Mouse (Mus musculus): Measurements from ENCODE around the gene Bex6. TPM values are rescaled to one million over a fixed set of nuclear protein-coding genes. Genes with fewer than 3 reads are reported as not detected.

The Bex6 gene
- polyA plus RNA-seq, 1 experiment from 2014 or later, result 0.63 TPM

DNA sequence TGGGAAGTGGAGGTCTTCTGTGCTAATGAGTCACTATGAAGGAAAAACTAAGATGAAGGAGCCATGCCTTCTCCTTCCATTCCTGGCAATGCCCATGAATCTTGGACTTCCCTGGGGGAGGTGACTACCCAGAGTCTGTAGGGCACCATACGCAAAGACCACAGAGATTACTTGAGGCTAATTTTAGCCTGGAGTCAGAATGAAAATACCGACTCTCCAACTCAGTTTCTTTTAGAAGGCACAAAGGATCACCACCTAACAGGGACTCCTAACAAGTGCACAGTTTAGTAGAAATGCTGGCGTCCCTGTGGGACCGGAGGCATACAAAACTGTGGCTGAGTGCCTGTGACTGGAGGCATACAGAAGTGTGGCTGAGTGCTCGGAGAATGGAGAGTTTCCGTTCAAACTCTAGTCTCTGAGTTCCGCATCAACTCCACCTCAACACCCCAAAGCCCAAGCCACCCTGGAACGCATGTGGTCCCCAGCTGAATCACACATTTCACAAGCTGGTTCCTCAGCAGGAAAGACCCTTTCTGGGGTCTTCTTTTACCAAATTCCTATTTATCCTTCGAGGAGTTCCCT lies 18.8 kb upstream of the Bex6 start:
- H3K27me3 ChIP-seq (ENCODE audit: insufficient read depth, poor library complexity, severe bottlenecking), result peaks cover 9% of the 10 kb centered on the region; the same call in 1 of the 2 replicates
- WGBS, result 75% methylated on average over 9 of the region's 9 CpGs
- no peak overlapping the region for H3K4me3 ChIP-seq
- H3K9me3 ChIP-seq, result no peaks in the 10 kb centered on the region
- H3K36me3 ChIP-seq, result no peaks in the 10 kb centered on the region
- peaks cover 12% of the 10 kb centered on the region for H3K4me1 ChIP-seq
- 0 out of 2 replicates have a peak overlapping the region, but pooled peaks have one; percentile 3 for H3K27ac ChIP-seq
- DNase-seq (ENCODE audit: low spot score), result no peak

DNA sequence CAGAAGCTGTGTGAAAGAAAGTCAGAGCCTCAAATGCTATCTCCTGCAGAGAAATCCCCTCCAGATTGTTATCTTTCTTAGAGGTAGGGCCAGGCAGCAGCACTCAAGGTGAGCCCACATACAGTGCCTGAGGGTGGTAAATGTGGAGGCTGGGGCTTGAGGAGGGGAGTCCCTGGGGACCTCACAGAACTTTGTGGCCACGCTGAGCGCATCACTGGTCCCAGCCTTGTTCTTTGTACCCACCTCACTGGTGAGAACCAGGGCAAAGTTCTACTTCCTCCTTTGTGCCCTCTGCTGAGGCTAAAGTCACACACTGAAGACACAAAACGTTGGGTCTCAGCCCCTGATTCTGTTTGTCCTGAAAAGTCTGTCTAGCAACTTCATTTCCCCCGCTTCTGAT lies 16.2 kb upstream of the Bex6 start:
- no peaks in the 10 kb centered on the region for H3K36me3 ChIP-seq
- H3K4me3 ChIP-seq, result no peak overlapping the region
- WGBS, result 68% methylated on average over 4 of the region's 4 CpGs
- no peaks in the 10 kb centered on the region for H3K9me3 ChIP-seq
- peaks cover 12% of the 10 kb centered on the region; the same call in 1 of the 2 replicates for H3K27me3 ChIP-seq (ENCODE audit: insufficient read depth, poor library complexity, severe bottlenecking)
- H3K27ac ChIP-seq, result no peak overlapping the region
- DNase-seq (ENCODE audit: low spot score), result no peak
- H3K4me1 ChIP-seq, result peaks cover 12% of the 10 kb centered on the region

DNA sequence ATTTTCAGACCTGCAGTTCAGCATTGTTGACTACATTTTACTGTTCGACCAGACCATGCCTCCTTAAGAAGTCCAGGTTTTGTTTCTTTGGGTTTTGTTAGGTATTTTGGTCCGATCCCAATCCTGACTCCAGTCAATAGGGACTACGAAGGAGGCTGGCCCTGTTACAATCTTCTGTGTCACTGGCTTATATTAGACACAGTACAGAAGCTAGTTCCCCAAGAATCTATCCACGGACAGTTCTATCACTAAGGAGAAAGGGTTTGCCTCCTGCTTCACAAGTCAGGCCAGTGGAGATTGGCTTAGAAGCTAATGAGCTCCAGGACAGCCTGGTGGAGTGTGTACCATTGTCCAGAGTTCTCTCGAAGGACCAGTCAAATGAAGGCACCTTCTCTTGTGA lies 15.7 kb upstream of the Bex6 start:
- no peaks in the 10 kb centered on the region for H3K36me3 ChIP-seq
- H3K4me3 ChIP-seq, result no peak overlapping the region
- H3K27ac ChIP-seq, result no peak overlapping the region
- no peak for DNase-seq (ENCODE audit: low spot score)
- WGBS, result 75% methylated on average over 5 of the region's 5 CpGs
- H3K27me3 ChIP-seq (ENCODE audit: insufficient read depth, poor library complexity, severe bottlenecking), result peaks cover 12% of the 10 kb centered on the region; the same call in 1 of the 2 replicates
- H3K9me3 ChIP-seq, result no peaks in the 10 kb centered on the region
- H3K4me1 ChIP-seq, result peaks cover 12% of the 10 kb centered on the region

DNA sequence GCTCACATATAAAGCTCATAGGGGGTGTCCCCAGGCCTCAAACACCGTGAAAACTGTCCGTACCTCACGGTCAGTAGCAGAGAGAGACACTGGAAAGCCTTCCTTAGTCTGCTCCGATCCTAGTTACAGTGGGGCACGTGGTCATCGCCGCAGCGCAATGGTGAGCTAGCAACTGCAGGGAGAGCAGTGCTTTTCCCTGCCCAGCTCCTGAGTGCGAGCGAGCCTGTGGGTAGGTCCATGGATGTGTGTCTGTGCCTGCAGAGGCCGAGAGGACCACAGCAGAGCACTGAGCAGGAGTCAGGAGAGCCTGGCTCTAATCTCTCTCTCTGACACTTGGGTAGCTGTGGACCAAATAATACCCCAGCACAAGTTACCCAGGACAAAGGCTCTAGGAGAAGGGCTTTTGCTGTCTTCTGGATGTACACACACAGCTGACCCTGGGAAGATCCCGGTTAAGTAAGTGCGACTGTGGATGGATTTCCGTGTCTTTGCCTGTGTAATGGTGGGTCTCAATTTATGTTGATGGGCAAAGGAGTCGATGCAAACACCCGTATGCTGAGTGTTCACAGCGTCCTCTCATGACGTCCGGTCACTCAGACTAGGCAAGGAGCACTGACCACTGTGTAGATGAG lies 15.1 kb upstream of the Bex6 start:
- peaks cover 12% of the 10 kb centered on the region for H3K4me1 ChIP-seq
- 65% methylated on average over 19 of the region's 19 CpGs for WGBS
- no peaks in the 10 kb centered on the region for H3K36me3 ChIP-seq
- DNase-seq (ENCODE audit: low spot score), result no peak
- peak overlapping the region; percentile 62 for H3K4me3 ChIP-seq
- peaks cover 12% of the 10 kb centered on the region; the same call in 1 of the 2 replicates for H3K27me3 ChIP-seq (ENCODE audit: insufficient read depth, poor library complexity, severe bottlenecking)
- H3K27ac ChIP-seq, result no peak overlapping the region
- no peaks in the 10 kb centered on the region for H3K9me3 ChIP-seq

DNA sequence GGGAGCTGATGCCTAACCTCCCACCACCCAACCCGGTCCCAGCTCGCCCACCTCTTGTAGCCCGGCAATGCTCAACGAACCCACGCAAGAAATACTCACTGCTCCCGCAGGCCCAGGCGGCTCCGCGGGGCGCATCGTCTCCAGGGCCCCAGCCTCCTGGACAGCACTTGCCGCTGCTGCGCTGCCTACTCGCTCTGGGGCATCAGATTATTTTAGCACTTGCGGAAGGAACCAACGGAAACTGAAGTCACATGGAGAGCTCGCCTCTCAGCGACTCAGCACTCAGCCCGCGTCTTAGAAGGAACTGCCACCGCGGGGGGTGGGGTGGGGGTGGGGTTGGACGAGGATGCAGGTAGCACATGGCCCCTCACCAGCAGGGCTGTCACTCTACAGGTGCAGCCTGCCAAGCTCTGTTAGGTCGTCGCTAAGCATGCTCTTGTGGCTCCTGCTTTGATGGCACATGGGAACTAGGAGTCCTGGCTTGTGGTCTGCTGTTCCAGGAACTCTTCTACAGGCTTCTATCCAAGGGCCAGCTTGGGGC lies 14.3 kb upstream of the Bex6 start, which contains the start of gene Nrros:
Nrros (minus strand) TSS at position 314 of the 541 bp plus-strand sequence.
- no peaks in the 10 kb centered on the region for H3K36me3 ChIP-seq
- 2% methylated on average over 25 of the region's 25 CpGs for WGBS
- no peaks in the 10 kb centered on the region for H3K9me3 ChIP-seq
- H3K27me3 ChIP-seq (ENCODE audit: insufficient read depth, poor library complexity, severe bottlenecking), result peaks cover 12% of the 10 kb centered on the region; the same call in 1 of the 2 replicates
- H3K4me3 ChIP-seq, result peak within 1 kb of the TSS; percentile 62
- peaks cover 12% of the 10 kb centered on the region for H3K4me1 ChIP-seq
- DNase-seq (ENCODE audit: low spot score), result peak; percentile 81
- H3K27ac ChIP-seq, result peak within 1 kb of the TSS; percentile 54

DNA sequence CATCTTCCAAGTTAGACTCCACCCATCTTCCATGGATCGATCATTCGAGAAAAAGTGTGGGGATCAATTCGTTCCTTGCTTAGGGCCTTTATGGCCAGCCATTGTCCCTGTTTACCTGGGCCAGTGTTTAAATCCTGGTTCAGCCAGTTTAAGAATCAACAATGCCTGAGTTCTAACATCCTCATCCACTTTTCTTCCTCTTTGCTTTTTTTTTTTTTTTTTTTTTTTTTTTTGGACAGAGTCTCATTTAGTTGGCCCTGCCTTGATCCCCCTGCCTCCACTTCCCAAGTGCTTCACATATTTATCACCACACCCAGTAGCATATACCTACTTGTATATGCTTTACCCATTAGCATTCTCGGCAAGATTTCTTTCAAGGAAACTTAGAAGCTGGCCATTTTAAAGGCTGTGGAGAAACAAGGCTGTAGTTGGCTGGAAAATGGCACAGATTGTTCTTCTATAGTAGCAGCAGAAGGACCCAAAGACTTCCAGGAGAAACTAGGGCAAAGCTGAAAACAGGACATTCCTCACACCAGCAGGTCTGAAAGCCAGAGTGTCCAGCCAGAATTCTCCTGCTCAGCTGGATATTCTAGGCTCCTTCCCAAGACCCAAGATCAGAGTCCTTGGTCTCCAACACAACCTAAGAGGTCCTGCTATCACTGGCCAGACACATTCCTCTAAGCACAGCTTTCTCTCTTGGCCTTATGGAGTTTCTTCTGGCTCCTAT lies 11.6 kb upstream of the Bex6 start:
- Histone ChIP-seq H3K27me3 (ENCODE audit: insufficient read depth, poor library complexity, severe bottlenecking) (peaks cover 12% of the 10 kb centered on the region; the same call in 1 of the 2 replicates), H3K4me3 (no peak overlapping the region), H3K9me3 (no peaks in the 10 kb centered on the region), H3K36me3 (no peaks in the 10 kb centered on the region), H3K4me1 (peaks cover 12% of the 10 kb centered on the region), H3K27ac (no peak overlapping the region)
- DNase-seq (ENCODE audit: low spot score), result no peak
- WGBS, result 83% methylated on average over 4 of the region's 4 CpGs

DNA sequence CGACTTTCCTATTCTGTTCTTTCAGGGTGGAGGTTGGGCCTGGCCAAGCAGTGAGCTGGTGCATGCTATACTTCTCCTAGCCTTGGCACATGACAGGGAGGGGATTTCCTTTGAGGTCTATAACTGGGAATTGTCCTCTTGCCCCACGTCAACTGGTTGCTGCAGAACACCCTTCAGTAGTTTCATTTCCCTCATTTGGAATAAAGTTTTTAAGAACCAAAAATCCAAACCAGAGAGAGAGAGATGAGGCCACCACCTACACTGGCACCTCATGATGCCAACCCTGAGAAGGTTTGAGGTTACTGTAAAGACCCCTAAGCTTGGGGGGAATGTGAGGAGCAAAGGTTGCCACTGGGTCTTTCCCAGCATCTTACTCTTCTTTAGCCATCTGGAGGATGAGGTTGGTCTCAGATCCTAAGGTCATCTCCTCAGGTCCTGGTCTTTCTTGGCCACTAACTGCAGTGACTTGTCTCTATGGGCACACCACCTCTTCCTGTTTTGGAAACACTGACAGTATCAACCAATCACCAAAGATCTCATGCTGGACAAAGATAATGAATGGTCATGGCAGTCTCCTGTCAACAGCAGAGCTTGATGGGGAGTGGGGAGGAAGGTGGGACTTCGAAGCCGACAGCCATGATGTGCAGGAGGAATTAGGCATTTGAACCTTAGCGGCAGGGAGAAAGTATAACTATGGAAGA lies 8.4 kb upstream of the Bex6 start:
- Histone ChIP-seq H3K4me1 (no peaks in the 10 kb centered on the region), H3K27me3 (ENCODE audit: insufficient read depth, poor library complexity, severe bottlenecking) (0 out of 2 replicates have a peak, but pooled peaks cover 1% of the 10 kb centered on the region), H3K36me3 (no peaks in the 10 kb centered on the region), H3K4me3 (no peak overlapping the region), H3K27ac (no peak overlapping the region), H3K9me3 (no peaks in the 10 kb centered on the region)
- 76% methylated on average over 5 of the region's 5 CpGs for WGBS
- no peak for DNase-seq (ENCODE audit: low spot score)

DNA sequence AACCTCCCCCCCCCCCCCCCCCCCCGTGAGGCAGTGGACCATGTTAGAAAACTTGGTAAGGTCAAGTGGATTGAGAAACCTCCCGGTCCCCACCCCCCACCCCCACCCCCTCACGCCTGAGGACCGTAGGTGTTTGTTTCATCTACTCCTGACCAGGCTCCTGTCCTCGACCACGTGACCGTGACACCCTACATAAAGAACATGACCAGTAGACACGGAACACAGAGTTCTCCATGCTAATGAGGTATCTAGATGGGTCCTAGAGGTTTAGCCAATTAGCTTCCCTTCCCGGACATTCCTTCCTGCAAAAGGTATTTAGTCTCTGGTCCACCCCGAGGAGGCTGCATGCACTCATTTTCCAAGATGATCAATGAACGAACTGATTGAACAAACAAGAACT lies 6.2 kb upstream of the Bex6 start:
- no peak for DNase-seq (ENCODE audit: low spot score)
- Histone ChIP-seq H3K9me3 (no peaks in the 10 kb centered on the region), H3K4me3 (no peak overlapping the region), H3K4me1 (peaks cover 7% of the 10 kb centered on the region), H3K27ac (no peak overlapping the region), H3K36me3 (no peaks in the 10 kb centered on the region), H3K27me3 (ENCODE audit: insufficient read depth, poor library complexity, severe bottlenecking) (no peaks in the 10 kb centered on the region)
- 61% methylated on average over 11 of the region's 11 CpGs for WGBS

DNA sequence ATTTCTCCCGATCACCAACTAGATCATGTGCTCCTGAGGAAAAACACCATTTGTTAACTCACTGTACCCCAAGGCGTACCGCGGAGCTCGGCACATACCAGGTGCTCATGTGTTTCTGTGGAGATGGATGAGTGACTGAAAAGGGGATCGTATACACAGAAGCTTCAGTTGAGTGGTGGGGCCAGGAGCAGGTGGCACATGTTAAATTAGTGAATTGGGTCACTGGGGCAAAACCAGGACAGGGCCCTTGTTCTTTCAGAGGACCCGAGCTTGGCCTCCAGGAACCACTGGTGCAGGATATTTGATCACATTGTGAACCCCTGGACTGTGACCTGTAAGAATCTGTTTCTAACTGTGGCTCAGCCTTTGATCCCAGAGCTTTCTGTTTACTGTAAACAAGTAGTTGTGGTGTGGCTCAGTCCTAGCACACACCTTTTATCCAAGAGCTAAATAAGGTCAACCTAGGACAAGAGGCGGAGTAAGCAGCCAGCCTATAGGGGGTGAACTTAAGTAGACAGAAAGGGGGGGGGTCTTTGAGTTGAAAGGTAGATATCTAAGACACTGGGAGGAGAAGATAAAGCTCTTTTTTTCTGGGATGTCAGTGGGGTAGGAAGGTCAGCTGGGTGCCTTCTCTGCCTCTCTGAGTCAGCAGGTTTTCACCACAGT lies 5.2 kb upstream of the Bex6 start:
- H3K36me3 ChIP-seq, result no peaks in the 10 kb centered on the region
- H3K27ac ChIP-seq, result no peak overlapping the region
- peaks cover 7% of the 10 kb centered on the region for H3K4me1 ChIP-seq
- WGBS, result 84% methylated on average over 8 of the region's 8 CpGs
- no peak for DNase-seq (ENCODE audit: low spot score)
- no peaks in the 10 kb centered on the region for H3K27me3 ChIP-seq (ENCODE audit: insufficient read depth, poor library complexity, severe bottlenecking)
- no peaks in the 10 kb centered on the region for H3K9me3 ChIP-seq
- no peak overlapping the region for H3K4me3 ChIP-seq

DNA sequence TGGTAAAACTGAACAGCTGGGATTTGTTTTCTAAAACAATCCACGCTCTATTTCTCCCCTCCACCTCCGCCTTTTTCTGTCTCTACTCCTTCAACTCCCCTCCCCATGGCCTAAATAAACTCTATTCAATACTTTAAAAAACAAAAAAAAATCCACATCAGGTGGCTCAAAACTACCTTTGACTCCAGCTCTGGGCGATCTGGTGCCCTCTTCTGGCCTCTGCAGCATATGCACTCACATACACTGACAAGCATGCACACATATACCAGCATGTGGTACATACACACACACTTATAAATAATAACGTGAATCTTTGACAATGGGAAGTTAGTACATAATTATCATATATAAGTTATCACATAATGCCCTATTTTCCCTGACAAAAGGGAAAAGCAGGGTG lies 4.6 kb upstream of the Bex6 start:
- Histone ChIP-seq H3K27me3 (ENCODE audit: insufficient read depth, poor library complexity, severe bottlenecking) (no peaks in the 10 kb centered on the region), H3K36me3 (no peaks in the 10 kb centered on the region), H3K9me3 (no peaks in the 10 kb centered on the region), H3K4me3 (no peak overlapping the region), H3K27ac (no peak overlapping the region), H3K4me1 (peaks cover 7% of the 10 kb centered on the region)
- no peak for DNase-seq (ENCODE audit: low spot score)
- 85% methylated on average over 4 of the region's 4 CpGs for WGBS

DNA sequence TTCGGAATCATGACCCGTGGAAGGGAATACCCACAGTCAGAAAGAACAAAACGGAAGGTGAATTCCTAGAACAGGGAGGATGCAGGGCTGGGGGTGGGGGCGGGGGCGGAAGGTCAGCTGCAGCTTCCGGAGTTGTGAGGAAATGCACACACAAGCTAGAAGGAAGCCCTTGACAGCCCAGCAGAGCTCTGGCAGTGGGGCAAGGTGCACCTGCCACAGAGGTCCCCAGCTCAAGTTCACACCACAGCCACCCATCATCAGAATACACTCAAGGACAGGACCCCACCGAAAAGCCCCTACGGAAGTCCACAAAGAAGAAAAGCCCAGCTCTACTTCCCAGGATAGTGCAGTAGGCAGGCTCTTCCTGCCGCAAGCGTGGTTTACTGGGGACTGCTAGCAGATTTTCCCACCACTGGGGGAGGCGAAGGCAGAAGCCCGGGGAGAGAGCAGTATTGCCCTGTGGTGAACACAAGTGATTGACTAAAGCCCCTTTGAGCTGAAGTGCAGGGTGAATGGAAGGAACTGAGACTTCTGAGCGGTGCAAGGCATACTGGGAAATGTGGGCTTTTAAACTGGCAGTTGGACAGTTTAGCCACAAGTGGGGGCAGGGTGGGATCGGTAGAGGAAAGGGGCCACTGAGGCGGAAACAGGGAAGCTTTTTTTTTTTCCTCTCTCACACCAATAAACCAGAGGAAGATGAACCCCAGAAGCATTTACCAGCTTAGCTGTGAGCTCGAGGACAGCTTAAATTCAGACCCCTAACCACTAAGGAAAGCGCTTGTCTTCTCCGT lies 2.5 kb upstream of the Bex6 start:
- Histone ChIP-seq H3K27ac (peak overlapping the region; percentile 80), H3K4me3 (no peak overlapping the region; the same call in 1 of the 2 replicates), H3K9me3 (no peaks in the 10 kb centered on the region), H3K4me1 (peaks cover 7% of the 10 kb centered on the region), H3K27me3 (ENCODE audit: insufficient read depth, poor library complexity, severe bottlenecking) (no peaks in the 10 kb centered on the region), H3K36me3 (no peaks in the 10 kb centered on the region)
- WGBS, result 53% methylated on average over 18 of the region's 18 CpGs
- no peak for DNase-seq (ENCODE audit: low spot score)

All from heart, embryonic 10.5 days (tissue).